Mouse (Mus musculus) olfactory bulb, adult 2 months (tissue): ENCODE data around the gene Cyp26b1.

Experiments used
- CTCF ChIP-seq: fragments of 200-500 bp; IDR thresholded peaks from 2 replicates; pipeline ENCODE4 v1.5.1; 2012; ENCODE audit warnings: low read depth, mild to moderate bottlenecking, low read length, moderate library complexity; ENCODE audit not compliant: insufficient read depth
- POLR2A ChIP-seq: fragments of 200-500 bp; IDR thresholded peaks from 2 replicates; pipeline ENCODE4 v1.6.1; 2012; ENCODE audit warnings: mild to moderate bottlenecking, low read depth, low read length, moderate library complexity; ENCODE audit not compliant: insufficient read depth

DNA sequence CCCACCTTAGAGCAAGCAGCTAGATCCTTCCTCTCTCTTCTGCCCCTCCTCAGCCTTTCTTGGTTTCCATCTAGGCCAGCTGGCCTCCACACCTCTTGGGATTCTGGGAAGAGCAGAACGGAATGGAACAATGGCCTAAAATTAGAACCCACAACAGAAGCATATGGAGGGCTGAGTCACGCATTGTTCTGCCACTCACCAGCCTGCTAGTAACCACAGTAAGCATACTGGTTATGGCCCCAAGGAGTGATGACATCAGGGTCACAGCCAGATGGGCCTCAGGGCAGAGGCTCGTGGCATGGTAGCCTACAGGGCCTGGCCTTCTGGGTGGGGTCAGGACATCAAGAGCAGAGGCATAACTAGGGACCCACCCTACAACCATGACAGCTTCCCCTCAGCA is 58.8 kb downstream of the Cyp26b1 start:
- no peak for TF ChIP-seq CTCF
- no peak for TF ChIP-seq POLR2A
